Mouse (Mus musculus): ENCODE measurements at regions not wholly inside any gene's neighbourhood (a gene's known extent, or its start where the extent isn't known, plus 50 kb on each side); places are given as distances from the start of the nearest gene placed in this dataset.

- Histone ChIP-seq H3K4me2 (no peak overlapping the region), H3K36me3 (no peaks in the 10 kb centered on the region), H3K9me3 (replicated peaks) (no peaks in the 10 kb centered on the region), H3K4me3 (replicated peaks) (no peak overlapping the region), H3K9ac (no peak overlapping the region), H3K27me3 (no peaks in the 10 kb centered on the region), H3K27ac (no peak overlapping the region), H3K4me1 (replicated peaks) (no peaks in the 10 kb centered on the region)
- ATAC-seq (ENCODE audit: low read depth): no peak
- DNase-seq: no peak
- WGBS (ENCODE audit: insufficient replicate concordance): 49% methylated on average over 6 of the region's 6 CpGs
Observed at GRCm38 (mm10) chr15:59807723-59808122, 208.7 kb downstream of the 4933412E24Rik start.

DNA sequence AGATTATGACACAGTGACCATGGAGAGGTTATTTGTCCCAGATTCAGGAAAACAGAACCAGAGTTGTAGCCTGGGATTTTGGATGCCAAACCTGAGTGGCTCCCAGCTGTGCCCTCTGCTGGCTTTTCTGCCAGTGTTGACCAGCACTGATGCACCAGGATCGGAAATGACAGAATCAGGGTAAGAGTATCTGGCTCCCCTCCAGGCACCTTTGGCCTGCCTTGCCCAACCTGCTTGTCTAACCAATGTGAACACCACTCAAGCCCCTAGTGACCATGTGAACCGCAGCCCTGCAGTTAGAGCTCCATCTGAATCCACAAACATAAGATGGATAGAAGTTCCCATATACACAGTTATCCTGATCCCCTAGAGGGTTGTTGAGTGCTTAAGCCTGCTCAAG is 210.6 kb downstream of the 4933412E24Rik start:
- Histone ChIP-seq H3K9me3 (replicated peaks) (no peaks in the 10 kb centered on the region), H3K27me3 (no peaks in the 10 kb centered on the region), H3K4me2 (no peak overlapping the region), H3K36me3 (no peaks in the 10 kb centered on the region), H3K9ac (no peak overlapping the region), H3K4me3 (replicated peaks) (no peak overlapping the region), H3K27ac (no peak overlapping the region), H3K4me1 (replicated peaks) (no peaks in the 10 kb centered on the region)
- DNase-seq: no peak
- WGBS (ENCODE audit: insufficient replicate concordance): 59% methylated on average over 2 of the region's 2 CpGs
- ATAC-seq (ENCODE audit: low read depth): no peak

DNA sequence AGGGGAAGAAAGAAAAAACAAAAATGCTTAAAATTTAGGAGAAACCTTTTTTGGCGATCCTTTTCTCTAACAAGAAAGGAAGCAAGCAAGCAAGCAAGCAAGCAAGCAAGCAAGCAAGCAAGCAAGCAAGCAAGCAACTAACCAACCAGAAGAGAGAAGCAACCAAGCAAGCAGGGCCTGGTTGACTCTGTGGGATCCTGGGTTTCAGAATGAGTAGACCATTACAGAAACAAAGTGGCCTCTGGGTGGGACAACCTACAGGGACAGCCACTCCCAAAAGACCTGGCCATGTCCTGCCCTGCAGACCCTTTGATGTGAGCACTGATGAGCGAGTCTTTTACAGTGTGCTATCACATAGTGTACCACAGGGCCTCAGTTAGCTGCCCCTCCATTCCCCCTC is 211.6 kb downstream of the 4933412E24Rik start:
- no peaks in the 10 kb centered on the region for H3K27me3 ChIP-seq
- H3K9me3 ChIP-seq (replicated peaks): no peaks in the 10 kb centered on the region
- no peaks in the 10 kb centered on the region for H3K4me1 ChIP-seq (replicated peaks)
- DNase-seq: no peak
- no peak overlapping the region for H3K9ac ChIP-seq
- 59% methylated on average over 2 of the region's 2 CpGs for WGBS (ENCODE audit: insufficient replicate concordance)
- H3K4me2 ChIP-seq: no peak overlapping the region
- no peaks in the 10 kb centered on the region for H3K36me3 ChIP-seq
- H3K27ac ChIP-seq: no peak overlapping the region
- no peak overlapping the region for H3K4me3 ChIP-seq (replicated peaks)
- ATAC-seq (ENCODE audit: low read depth): no peak

- no peak overlapping the region for H3K4me2 ChIP-seq
- no peak for ATAC-seq (ENCODE audit: low read depth)
- no peak overlapping the region for H3K9ac ChIP-seq
- no peak overlapping the region for H3K4me3 ChIP-seq (replicated peaks)
- no peaks in the 10 kb centered on the region for H3K9me3 ChIP-seq (replicated peaks)
- no peaks in the 10 kb centered on the region for H3K36me3 ChIP-seq
- no peak for DNase-seq
- no peaks in the 10 kb centered on the region for H3K4me1 ChIP-seq (replicated peaks)
- WGBS (ENCODE audit: insufficient replicate concordance): 68% methylated on average over 7 of the region's 7 CpGs
- no peaks in the 10 kb centered on the region for H3K27me3 ChIP-seq
- no peak overlapping the region for H3K27ac ChIP-seq
Observed at GRCm38 (mm10) chr15:59804394-59804793, 212.0 kb downstream of the 4933412E24Rik start.

DNA sequence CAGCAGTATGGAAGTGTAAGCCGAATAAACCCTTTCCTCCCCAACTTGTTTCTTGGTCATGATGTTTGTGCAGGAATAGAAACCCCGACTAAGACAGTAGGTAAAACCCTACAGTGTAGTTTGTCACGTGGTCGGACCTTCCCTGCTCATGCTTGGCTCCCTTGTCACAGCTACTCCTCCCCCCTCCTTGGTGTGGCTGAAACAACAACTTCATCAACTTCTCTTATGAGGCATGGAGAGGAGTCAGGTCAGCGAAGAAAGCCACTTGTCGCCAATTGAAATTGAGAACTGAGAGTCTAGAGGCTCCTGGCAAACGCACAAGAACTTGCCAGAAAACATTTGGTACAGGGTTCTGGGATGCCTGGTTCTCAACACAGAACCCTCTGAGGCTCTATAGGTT is 214.1 kb downstream of the 4933412E24Rik start:
- no peak overlapping the region for H3K4me3 ChIP-seq (replicated peaks)
- 57% methylated on average over 7 of the region's 7 CpGs for WGBS (ENCODE audit: insufficient replicate concordance)
- DNase-seq: no peak
- no peak overlapping the region for H3K4me2 ChIP-seq
- H3K36me3 ChIP-seq: no peaks in the 10 kb centered on the region
- no peak overlapping the region for H3K27ac ChIP-seq
- ATAC-seq (ENCODE audit: low read depth): no peak
- H3K9me3 ChIP-seq (replicated peaks): no peaks in the 10 kb centered on the region
- H3K9ac ChIP-seq: no peak overlapping the region
- no peaks in the 10 kb centered on the region for H3K4me1 ChIP-seq (replicated peaks)
- no peaks in the 10 kb centered on the region for H3K27me3 ChIP-seq

DNA sequence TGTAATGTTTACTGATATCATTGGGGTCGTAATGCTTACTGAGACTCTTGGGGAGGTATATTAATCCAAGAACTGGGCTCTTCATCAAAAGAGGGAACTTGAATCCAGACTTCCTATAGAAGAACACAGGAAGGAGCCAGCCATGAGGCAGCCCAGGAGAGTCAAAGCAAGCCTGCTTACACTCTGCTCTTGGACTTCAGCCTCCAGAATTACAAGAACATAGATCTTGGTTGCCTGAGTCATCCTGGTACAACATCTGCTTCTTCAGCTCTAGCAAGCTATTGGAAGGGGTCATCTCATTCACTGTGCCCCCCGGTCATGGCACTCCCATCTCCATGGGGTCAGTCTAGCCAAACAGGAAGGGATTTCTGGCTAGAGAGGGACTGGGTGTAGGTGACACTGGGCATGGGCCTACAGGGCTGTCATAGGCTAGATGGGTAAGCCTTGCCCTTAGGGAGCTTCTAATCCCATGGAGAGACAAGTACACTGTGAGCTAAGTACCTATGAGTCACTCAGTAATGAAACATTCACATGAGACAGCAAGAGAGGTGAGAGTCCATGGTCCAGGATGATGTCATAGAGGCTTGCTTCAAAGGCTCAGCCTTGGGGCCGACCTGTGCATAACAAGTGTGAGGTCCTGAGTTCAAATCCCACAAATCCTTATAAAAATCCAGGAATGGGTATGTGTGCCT is 217.1 kb downstream of the 4933412E24Rik start:
- DNase-seq (no peak), ATAC-seq (ENCODE audit: low read depth) (no peak)
- no peaks in the 10 kb centered on the region for H3K4me1 ChIP-seq (replicated peaks)
- no peaks in the 10 kb centered on the region for H3K9me3 ChIP-seq (replicated peaks)
- H3K4me2 ChIP-seq: no peak overlapping the region
- H3K4me3 ChIP-seq (replicated peaks): no peak overlapping the region
- WGBS (ENCODE audit: insufficient replicate concordance): 61% methylated on average over 3 of the region's 3 CpGs
- H3K36me3 ChIP-seq: no peaks in the 10 kb centered on the region
- no peak overlapping the region for H3K9ac ChIP-seq
- H3K27me3 ChIP-seq: no peaks in the 10 kb centered on the region
- no peak overlapping the region for H3K27ac ChIP-seq

DNA sequence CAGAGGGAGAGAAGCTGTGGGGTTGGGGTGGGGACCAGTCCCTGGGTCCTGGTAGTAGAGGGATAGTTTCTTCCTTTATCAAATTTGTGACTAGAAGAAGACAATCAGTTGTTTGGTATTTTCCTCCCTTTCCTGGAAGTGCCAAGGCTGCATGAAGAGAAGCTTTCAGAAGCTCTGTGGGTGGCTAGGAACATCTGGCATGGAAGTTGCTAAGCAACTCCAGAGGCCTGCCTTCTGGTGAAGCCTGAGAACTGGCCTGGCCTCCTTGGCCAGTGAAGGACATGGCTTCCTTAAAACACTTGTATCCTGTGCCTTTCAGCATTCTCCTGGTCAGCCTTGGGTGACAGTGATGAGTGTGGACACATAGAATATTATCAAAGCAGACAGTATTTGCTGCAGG is 217.9 kb downstream of the 4933412E24Rik start:
- no peak for ATAC-seq (ENCODE audit: low read depth)
- Histone ChIP-seq H3K4me2 (no peak overlapping the region), H3K9me3 (replicated peaks) (no peaks in the 10 kb centered on the region), H3K27ac (no peak overlapping the region), H3K9ac (no peak overlapping the region), H3K4me1 (replicated peaks) (no peaks in the 10 kb centered on the region), H3K27me3 (no peaks in the 10 kb centered on the region), H3K36me3 (no peaks in the 10 kb centered on the region), H3K4me3 (replicated peaks) (no peak overlapping the region)
- DNase-seq: no peak

- DNase-seq (no peak), ATAC-seq (ENCODE audit: low read depth) (no peak)
- H3K4me3 ChIP-seq (replicated peaks): no peak overlapping the region
- no peaks in the 10 kb centered on the region for H3K27me3 ChIP-seq
- no peaks in the 10 kb centered on the region for H3K4me1 ChIP-seq (replicated peaks)
- no peak overlapping the region for H3K27ac ChIP-seq
- no peaks in the 10 kb centered on the region for H3K9me3 ChIP-seq (replicated peaks)
- no peaks in the 10 kb centered on the region for H3K36me3 ChIP-seq
- no peak overlapping the region for H3K4me2 ChIP-seq
- no peak overlapping the region for H3K9ac ChIP-seq
- WGBS (ENCODE audit: insufficient replicate concordance): 21% methylated on average over 5 of the region's 5 CpGs
Observed at GRCm38 (mm10) chr15:59795717-59796116, 220.7 kb downstream of the 4933412E24Rik start.

DNA sequence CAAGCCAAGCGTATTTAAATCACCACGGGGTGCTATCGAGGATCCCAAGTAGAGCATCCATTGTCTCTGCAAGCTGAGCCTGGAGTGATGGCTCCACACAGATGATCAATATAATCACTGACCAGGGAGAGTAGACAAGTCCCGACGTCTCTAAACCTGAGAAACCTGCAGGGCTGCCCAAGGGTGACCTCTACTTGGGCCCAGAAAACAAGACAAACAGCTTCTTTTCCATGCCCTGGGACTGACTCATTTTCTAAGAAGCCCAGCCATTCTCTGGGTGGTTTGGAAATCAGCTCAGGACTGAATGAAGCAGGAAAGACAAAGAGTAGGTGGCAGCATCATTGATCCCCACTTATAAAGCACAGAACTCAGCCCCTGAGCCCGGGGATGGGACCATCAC is 221.5 kb downstream of the 4933412E24Rik start:
- ATAC-seq (ENCODE audit: low read depth) (no peak), DNase-seq (no peak)
- Histone ChIP-seq H3K9ac (no peak overlapping the region), H3K4me1 (replicated peaks) (no peaks in the 10 kb centered on the region), H3K27ac (no peak overlapping the region), H3K27me3 (no peaks in the 10 kb centered on the region), H3K36me3 (no peaks in the 10 kb centered on the region), H3K4me2 (no peak overlapping the region), H3K9me3 (replicated peaks) (no peaks in the 10 kb centered on the region), H3K4me3 (replicated peaks) (no peak overlapping the region)
- 65% methylated on average over 6 of the region's 6 CpGs for WGBS (ENCODE audit: insufficient replicate concordance)

DNA sequence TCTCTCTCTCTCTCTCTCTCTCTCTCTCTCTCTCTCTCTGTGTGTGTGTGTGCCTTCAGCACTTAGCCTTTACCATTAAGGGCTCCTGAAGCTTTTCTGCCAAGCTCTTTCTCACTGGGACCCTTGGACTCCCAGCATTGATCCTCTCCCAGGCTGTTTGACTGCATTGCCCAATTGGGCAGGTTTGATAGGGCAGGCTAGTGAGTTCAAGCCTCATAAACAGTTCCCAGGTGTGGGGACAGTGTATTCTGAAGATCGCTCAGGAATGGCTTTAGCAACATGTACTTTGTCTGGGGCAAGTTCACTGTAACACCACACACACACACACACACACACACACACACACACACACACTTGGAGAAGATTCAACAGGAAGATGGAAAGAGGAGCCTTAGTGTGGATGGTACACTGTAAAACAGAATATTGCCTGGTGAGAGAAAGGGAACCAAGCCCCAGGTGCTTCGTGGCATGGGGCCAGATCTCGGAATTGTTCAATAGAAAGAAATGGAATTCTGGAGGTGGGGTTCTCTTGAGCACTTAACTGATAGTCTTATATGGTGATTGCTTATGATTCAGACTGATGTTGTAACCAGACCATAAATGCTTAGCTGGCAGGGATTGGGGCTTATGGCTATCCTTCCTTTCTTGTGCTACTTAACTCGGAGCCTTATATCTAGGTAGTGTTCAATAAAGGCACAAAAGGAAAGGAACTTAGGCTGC is 229.5 kb downstream of the 4933412E24Rik start:
- no peak overlapping the region for H3K4me2 ChIP-seq
- H3K36me3 ChIP-seq: no peaks in the 10 kb centered on the region
- H3K9ac ChIP-seq: no peak overlapping the region
- H3K4me1 ChIP-seq (replicated peaks): peaks cover 27% of the 10 kb centered on the region
- H3K27ac ChIP-seq: peak overlapping the region; percentile 53
- DNase-seq: no peak
- 60% methylated on average over 4 of the region's 4 CpGs for WGBS (ENCODE audit: insufficient replicate concordance)
- no peak overlapping the region for H3K4me3 ChIP-seq (replicated peaks)
- no peaks in the 10 kb centered on the region for H3K9me3 ChIP-seq (replicated peaks)
- no peaks in the 10 kb centered on the region for H3K27me3 ChIP-seq
- peak; percentile 64 for ATAC-seq (ENCODE audit: low read depth)

GRCm38 (mm10) chr15:59785981-59786380 is 230.4 kb downstream of the 4933412E24Rik start:
- 62% methylated on average over 5 of the region's 5 CpGs for WGBS (ENCODE audit: insufficient replicate concordance)
- ATAC-seq (ENCODE audit: low read depth) (no peak), DNase-seq (no peak)
- no peak overlapping the region for H3K9ac ChIP-seq
- no peak overlapping the region for H3K27ac ChIP-seq
- H3K4me1 ChIP-seq (replicated peaks): peaks cover 28% of the 10 kb centered on the region
- no peak overlapping the region for H3K4me2 ChIP-seq
- H3K27me3 ChIP-seq: no peaks in the 10 kb centered on the region
- H3K4me3 ChIP-seq (replicated peaks): no peak overlapping the region
- no peaks in the 10 kb centered on the region for H3K36me3 ChIP-seq
- no peaks in the 10 kb centered on the region for H3K9me3 ChIP-seq (replicated peaks)

DNA sequence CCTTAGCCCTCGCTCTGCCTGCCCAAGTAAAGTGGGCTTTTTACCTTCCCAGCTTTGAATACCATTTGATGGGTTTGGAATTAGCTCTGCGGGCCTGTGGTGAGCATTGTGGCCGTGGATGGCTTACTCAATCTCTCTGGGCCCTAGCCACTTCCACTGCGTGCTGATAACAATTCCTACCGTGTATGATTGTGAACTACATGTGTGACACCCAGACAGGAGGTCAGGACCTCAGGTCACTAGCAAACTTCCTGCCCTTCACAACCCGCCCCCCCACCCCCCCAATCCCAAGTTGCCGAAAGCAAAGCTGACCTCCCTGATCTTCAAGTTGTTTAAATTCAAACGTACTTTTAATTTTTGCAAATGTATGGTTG is 231.9 kb downstream of the 4933412E24Rik start:
- ATAC-seq (ENCODE audit: low read depth): peak; percentile 37; the same call in 1 of the 2 replicates
- 18% methylated on average over 8 of the region's 8 CpGs for WGBS (ENCODE audit: insufficient replicate concordance)
- H3K9ac ChIP-seq: no peak overlapping the region

More for the DNA sequence above, 231.9 kb downstream of the 4933412E24Rik start:
- peaks cover 28% of the 10 kb centered on the region for H3K4me1 ChIP-seq (replicated peaks)
- no peak for DNase-seq
- no peaks in the 10 kb centered on the region for H3K9me3 ChIP-seq (replicated peaks)
- H3K27ac ChIP-seq: peak overlapping the region; percentile 74
- no peaks in the 10 kb centered on the region for H3K27me3 ChIP-seq
- no peaks in the 10 kb centered on the region for H3K36me3 ChIP-seq
- 0 out of 2 replicates have a peak overlapping the region, but pooled peaks have one; percentile 9 for H3K4me2 ChIP-seq
- no peak overlapping the region for H3K4me3 ChIP-seq (replicated peaks)

All from liver, embryonic 13.5 days (tissue).